Mouse (Mus musculus): ENCODE results near the gene Sec14l4.
"Not testable (repeated sequence)": the region's sequence is repeated elsewhere in the genome, so short reads cannot be mapped to it uniquely, and the experiment has no call there.

Sec14l4 gene

GRCm38 (mm10) chr11:4031126-4031941 lies at the start of gene Sec14l4:
Sec14l4 (plus strand) TSS chr11:4031462.
- no peak for DNase-seq (ENCODE audit: low spot score in 2 of 2)

DNA sequence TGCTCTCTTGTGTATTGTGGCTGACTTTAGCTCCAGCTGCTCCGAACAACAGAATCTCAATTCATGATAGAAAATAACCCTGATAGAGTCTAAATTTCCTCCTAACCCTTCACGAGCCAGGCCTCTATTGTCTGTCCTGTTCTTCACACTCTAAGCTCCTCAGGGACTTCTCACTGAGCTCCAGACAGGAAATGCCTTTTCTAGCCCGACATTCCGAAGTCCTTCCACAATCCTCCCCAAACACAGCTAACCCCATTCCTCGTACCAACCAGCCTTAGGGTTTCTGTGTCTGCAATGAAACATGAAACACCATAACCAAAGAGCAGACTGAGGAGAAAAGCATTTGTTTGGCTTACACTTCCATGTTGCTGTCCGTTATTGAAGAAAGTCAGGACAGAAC lies 49.7 kb upstream of the Sec14l4 start:
- no peak for DNase-seq (ENCODE audit: low spot score in 2 of 2)

- DNase-seq (ENCODE audit: low spot score in 2 of 2): no peak
Measured at GRCm38 (mm10) chr11:3982275-3983209, 48.7 kb upstream of the Sec14l4 start.

DNA sequence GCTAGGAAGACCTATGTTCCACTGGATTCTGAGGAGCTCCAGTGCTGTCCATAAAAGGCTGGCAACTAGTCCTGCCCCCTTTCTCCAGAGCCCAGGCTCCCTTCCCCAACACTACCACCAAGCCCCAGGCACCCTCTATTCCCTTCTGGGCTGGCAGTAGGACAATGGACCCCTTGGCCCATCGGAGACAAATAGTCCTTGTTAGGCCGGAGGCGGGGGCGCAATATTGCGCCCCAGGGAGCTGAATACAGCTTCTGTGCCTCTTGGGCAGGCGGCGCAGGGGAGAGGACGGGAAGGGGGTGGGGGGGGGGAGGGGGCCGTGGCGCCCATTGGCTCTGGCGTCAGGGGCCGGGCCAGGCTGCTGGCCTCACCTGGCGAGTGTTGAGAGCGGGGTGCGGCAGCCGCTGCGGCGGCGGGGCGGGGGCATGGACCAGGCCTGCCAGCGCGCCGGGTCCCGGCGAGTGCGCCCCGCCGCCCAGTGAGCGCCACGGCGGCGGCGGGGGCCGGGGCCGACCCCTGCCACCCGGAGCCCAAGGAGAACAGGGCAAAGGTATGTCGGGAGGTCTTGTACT lies 47.9 kb upstream of the Sec14l4 start, which contains the start of gene Gal3st1:
Gene Gal3st1 (plus strand): TSS at position 346 of the 572 bp plus-strand sequence.
- no peak for DNase-seq (ENCODE audit: low spot score in 2 of 2)

DNA sequence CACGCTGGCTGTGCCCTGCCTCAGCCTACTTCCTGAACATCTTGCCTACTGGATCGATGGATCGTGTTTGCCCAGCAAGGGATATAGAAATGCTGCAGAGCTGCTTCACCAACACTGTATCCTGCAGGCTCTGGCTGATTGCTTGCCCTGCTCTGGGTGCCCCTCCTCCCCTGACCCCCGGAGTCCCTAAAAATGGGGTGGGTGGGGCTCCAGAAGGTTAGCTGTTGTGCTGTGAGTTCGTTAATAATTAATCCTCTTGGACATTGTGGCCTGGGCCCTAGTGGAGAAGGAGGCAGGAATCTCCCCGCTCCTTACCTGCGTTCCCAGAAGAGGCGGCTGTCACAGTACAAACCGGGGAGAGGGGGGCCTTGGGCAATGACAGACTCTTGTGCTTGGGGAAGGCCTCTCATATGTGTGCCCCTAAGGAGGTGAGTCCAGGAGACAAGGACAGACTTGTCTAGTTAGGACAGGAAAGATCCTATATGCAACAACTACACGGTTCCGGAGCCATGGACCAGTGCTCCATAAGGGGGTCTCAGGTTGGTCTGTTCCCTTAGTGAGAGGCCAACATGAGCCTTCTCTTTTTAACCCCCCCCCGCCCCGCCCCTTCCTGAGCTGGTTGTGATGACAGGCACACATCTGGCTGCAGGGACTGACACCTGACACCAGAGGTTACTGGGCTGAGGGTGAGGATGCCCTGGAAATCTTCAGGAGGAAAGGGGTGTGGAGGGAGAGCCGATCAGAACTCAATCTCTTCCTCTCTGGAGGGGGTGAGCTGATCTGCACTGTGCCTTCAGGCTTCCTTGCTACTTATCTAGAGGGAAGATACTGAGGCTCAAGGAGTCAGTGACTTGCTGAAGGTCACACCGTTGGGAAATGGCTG lies 47.2 kb upstream of the Sec14l4 start:
- DNase-seq (ENCODE audit: low spot score in 2 of 2): no peak

DNA sequence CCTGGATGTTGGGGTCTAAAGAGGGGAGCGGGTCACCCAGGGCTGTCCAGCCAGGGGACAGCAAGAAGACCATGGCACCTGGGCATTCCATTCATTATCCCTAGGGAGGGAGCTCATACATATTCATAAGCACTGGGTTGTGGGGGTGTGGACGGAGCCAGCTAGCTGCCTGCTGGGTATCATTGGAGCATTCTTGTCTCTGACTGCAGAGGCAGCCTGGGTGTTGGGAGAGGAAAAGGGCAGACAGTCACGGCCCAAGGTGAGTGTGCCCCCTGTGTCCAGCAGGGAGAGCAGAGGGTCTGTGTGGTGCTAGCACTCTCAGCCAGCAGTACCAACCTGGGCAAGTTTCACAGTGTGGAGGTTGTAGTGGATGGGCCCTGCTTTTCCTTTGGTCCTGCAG lies 41.5 kb upstream of the Sec14l4 start:
- DNase-seq (ENCODE audit: low spot score in 2 of 2): no peak

GRCm38 (mm10) chr11:3993132-3993531 lies 38.1 kb upstream of the Sec14l4 start:
- DNase-seq (ENCODE audit: low spot score in 2 of 2): no peak

DNA sequence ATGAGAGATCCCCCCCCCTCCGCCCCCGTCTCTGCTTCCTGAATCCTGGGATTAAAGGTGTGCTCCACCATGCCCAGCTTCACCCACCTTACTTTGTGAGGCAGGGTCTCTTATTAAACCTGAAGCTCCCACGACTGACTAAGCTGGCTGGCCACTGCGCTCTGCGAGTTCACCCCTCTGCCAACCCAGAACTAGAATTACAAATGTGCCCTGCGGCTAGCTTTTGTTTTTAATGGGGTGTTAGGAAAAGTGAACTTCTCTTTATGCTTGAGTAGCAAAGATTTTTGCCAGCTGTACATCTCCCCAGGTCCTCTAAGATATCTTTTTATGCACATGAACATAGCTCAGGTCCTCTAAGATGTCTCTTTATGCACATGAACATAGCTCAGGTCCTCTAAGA lies 37.3 kb upstream of the Sec14l4 start:
- no peak for DNase-seq (ENCODE audit: low spot score in 2 of 2)

GRCm38 (mm10) chr11:3995511-3995910 lies 35.8 kb upstream of the Sec14l4 start:
- DNase-seq (ENCODE audit: low spot score in 2 of 2): no peak

GRCm38 (mm10) chr11:3996840-3997239 lies 34.4 kb upstream of the Sec14l4 start:
- no peak for DNase-seq (ENCODE audit: low spot score in 2 of 2)

DNA sequence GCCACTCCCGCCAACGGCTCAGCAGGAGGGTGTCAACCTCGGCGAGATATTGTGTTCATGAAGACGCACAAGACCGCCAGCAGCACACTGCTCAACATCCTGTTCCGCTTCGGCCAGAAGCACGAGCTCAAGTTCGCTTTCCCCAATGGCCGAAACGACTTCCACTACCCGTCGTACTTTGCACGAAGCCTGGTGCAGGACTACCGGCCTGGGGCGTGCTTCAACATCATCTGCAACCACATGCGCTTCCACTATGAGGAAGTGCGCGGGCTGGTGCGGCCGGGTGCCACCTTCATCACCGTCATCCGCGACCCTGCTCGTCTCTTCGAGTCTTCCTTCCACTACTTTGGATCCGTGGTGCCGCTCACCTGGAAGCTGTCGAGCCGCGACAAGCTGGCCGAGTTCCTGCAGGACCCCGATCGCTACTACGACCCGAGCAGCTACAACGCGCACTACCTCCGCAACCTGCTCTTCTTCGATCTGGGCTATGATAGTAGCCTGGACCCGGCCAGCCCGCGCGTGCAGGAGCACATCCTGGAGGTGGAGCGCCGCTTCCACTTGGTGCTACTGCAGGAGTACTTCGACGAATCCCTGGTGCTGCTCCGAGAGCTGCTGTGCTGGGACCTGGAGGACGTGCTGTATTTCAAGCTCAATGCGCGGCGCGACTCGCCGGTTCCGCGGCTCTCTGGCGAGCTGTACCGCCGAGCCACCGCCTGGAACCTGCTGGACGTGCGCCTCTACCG lies 33.1 kb upstream of the Sec14l4 start:
- DNase-seq (ENCODE audit: low spot score in 2 of 2): peak in 1 of 2 experiments; percentile 19

GRCm38 (mm10) chr11:3999547-3999946 lies 31.7 kb upstream of the Sec14l4 start:
- DNase-seq (ENCODE audit: low spot score in 2 of 2): no peak

DNA sequence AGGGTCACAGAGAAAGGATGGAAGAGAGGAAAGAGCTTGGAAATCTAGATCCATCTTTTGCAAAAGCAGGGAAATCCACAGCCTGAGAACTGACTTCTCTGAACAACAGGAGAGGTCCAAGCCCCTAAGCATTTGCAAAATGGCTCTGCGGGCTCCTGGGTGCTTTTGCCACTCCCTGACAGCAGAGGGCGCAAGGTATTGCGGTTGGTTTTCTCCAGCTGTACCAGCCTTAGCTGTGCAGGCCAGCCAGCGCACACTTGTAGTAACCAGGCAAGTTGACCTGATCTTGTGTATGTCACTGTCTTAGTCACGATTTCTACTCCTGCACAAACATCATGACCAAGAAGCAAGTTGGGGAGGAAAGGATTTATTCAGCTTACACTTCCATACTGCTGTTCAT lies 29.7 kb upstream of the Sec14l4 start:
- peak; percentile 57 to 83 for DNase-seq (ENCODE audit: low spot score in 2 of 2)

DNA sequence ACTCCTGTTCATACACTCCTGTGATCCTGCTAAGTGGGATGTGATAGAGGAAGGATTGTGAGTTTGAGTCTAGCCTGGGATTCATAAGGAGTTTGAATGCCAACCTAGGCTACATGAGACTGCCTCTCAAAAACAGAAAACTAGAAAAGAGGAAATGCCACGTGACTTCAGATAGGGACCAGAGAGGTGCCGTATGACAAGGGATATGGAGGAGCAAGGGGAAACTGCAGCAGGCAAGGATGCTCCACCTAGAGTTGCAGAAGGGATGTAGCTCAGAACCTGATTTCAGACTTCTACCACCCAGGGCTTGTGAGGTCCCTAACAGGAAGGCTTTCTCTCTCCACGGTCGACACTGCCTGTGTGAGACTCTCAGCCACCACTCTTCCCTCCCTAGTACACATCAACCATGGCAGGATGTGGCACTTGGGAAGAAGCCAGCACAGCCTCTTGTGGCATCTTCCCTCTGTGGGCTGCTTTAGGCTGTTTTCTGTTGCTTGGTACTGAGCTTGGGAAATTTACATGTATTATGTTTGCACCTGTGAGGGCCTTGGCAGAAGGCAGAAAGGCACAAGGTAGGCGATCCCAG lies 25.9 kb upstream of the Sec14l4 start:
- DNase-seq (ENCODE audit: low spot score in 2 of 2): no peak

DNA sequence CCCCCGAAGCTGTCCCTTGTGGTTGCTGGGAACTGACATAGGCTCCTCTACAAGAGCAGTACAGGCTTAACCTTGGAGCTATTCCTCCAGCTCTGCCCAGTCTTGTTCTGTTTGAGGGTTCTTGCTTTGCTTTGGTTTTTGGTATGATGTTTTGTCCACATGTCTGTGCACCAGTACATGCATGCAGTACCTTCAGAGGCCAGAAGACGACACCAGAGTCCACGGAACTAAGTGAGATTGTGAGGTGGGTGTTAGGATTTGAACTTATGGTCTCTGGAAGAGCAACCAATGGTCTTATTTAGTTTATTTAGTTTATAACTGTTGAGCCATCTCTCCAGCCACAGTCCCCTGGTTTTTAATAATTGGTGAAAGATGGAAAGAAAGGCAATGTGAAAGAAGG lies 24.8 kb upstream of the Sec14l4 start:
- no peak for DNase-seq (ENCODE audit: low spot score in 2 of 2)

DNA sequence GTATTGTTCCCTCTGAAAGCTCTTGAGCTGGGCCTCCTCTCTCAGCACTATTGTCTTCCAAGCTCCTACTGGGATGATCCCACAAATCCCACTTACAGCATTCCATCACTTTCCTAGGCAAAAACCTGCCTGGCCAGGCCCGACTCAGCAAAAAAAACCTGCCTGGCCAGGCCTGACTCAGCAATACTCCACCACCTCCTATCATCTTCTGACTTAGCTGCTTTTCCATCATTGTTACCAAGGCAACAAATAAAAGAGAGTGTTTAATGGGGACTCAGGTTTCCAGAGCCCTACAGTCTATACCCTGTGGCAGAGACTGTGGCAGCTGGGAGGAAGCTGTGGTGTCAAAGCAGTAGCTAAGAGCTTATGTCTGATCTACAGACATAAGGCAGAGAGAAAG lies 18.6 kb upstream of the Sec14l4 start:
- DNase-seq (ENCODE audit: low spot score in 2 of 2): no peak

- not testable (repeated sequence) for DNase-seq (ENCODE audit: low spot score in 2 of 2)
Measured at GRCm38 (mm10) chr11:4015796-4016195, 15.5 kb upstream of the Sec14l4 start.

GRCm38 (mm10) chr11:4022111-4022510 lies 9.2 kb upstream of the Sec14l4 start:
- not testable (repeated sequence) for DNase-seq (ENCODE audit: low spot score in 2 of 2)

- DNase-seq (ENCODE audit: low spot score in 2 of 2): no peak
Measured at GRCm38 (mm10) chr11:4023321-4023720, 7.9 kb upstream of the Sec14l4 start.

DNA sequence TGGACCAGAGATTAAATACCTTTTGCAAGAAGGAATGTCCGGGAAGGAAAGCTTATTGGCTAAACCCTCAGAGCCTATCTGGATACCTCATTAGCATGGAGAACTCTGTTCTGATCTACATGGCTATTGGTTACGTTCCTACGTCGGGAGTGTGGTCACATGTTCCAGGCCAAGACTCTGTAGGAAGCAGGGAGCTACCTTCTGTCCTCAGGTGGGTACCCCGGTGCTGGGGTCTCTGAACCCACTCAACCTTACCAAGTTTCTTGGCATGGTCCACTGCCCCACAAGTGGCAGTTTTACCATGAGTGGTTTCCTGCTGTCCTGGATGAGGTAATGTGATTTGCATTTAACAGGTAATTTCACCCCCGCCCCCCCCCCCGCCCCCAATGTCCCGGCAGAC lies 4.2 kb upstream of the Sec14l4 start:
- no peak for DNase-seq (ENCODE audit: low spot score in 2 of 2)
